In the genomic region with DNA sequence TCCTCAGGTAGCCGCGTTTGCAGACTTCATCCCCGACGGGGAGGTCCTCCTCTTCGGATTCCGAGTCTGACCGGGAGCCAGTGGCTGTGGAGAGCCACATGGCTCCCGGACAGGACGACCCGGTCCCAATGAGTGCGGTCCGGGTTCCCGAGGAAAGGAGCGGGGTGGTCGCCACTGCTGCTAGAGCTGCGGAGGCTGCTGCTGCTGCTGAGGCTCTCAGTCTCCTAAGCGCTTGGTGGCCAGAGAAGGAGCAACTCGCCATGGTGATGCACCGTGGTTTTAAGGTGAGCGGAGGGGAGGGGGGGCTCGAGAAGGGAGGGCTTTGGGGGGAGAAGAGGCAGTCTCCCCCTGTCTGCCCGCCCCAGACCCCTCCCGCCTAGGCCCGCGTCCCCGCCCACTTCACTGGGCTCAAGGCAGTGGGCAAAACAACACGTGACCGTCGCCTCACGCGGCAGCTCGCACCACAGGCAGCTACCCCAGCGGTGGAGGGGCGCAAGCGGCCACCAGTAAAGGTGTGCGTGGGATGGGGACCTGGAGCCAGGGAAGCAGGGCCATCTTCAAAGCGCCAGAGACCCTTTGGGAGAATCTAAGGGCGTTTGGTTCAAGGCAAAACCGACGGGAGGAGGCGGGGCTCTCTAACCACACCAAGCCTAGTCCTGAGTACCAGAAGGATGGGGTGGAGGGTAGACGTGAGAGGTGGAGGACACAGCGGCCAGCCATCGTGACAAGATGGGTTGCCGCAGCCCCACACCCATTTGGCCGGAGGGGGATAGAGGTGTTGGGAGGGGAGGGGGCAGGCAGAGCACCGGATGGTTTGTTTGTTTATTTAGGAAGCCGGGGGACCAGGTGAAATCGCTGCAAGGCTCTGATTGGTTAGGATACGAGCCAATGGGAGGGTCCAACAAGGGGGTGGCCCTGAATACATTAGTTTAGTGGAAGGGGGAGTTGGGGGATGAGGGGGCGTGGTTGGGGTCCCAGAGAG, we compare ENCODE assay signal across 9 mouse cellular contexts. TPM values are rescaled to one million over a fixed set of nuclear protein-coding genes. Genes with fewer than 3 reads are reported as not detected.
DNase-seq lines count a peak whose midpoint lies in the region; ATAC-seq and TF ChIP-seq lines count a peak whose summit lies in the region.
"Had no signal": no experiment of that assay in that cellular context is flagged by ENCODE, and none has a peak within 500 bp of the region (broad histone marks: within the 10 kb centered on the region; RNA-seq: fewer than 3 reads in every experiment).

A gene (minus strand): TSS at position 327 of the 982 bp plus-strand sequence.

- in situ Hi-C loops in ES-E14 (cut with MboI; ENCODE audit: low sequenced_read_pairs in 2 of 2, unreplicated experiment in 2 of 2), result no loop called here

- no peaks in the 10 kb centered on the region; a peak in 1 of 4 replicates for H3K4me1 ChIP-seq in ES-E14 (ENCODE audit: control insufficient read depth in 2 of 2, insufficient read depth in 2 of 2, low read length in 2 of 2, poor library complexity in 1 of 2)
- peaks cover 4% of the 10 kb centered on the region for H3K4me1 ChIP-seq in hindbrain, embryonic 14.5 days (replicated peaks; ENCODE audit: control insufficient read depth, insufficient read depth, low read length)
- H3K4me1 ChIP-seq in liver, embryonic 15.5 days (replicated peaks), result no peaks in the 10 kb centered on the region

- peaks cover 75% of the 10 kb centered on the region for H3K27me3 ChIP-seq in hindbrain, embryonic 14.5 days (ENCODE audit: control insufficient read depth, insufficient read depth, low read length)
- peaks cover 61% of the 10 kb centered on the region for H3K27me3 ChIP-seq in liver, embryonic 15.5 days

- H3K4me3 ChIP-seq in ES-E14 (ENCODE audit: insufficient read depth in 1 of 2, low read depth in 1 of 2, low read length in 2 of 2, poor library complexity in 1 of 2, severe bottlenecking in 1 of 2), result peak within 1 kb of the TSS; percentile 75 to 81
- H3K4me3 ChIP-seq in hindbrain, embryonic 14.5 days (replicated peaks; ENCODE audit: low read length), result peak within 1 kb of the TSS; percentile 42
- no peak within 1 kb of the TSS for H3K4me3 ChIP-seq in liver, embryonic 15.5 days (replicated peaks)

- no peaks in the 10 kb centered on the region for H3K9me3 ChIP-seq in ES-E14 (ENCODE audit: control insufficient read depth, insufficient read depth, low read depth, low read length)
- H3K9me3 ChIP-seq in hindbrain, embryonic 14.5 days (ENCODE audit: control insufficient read depth, low read length), result no peaks in the 10 kb centered on the region
- H3K9me3 ChIP-seq in liver, embryonic 15.5 days (replicated peaks), result no peaks in the 10 kb centered on the region

- ATAC-seq in common myeloid progenitor, adult 5-6 weeks (replicated peaks; ENCODE audit: low read depth, poor library complexity, severe bottlenecking), result 0 out of 2 replicates have a peak, but pooled peaks have one; percentile 4
- ATAC-seq in hindbrain, embryonic 14.5 days (ENCODE audit: low FRiP score), result peak; percentile 78
- ATAC-seq in liver, embryonic 15.5 days (ENCODE audit: insufficient read depth), result no peak

- peak within 1 kb of the TSS; percentile 64 for H3K4me2 ChIP-seq in hindbrain, embryonic 14.5 days (replicated peaks)
- H3K4me2 ChIP-seq in liver, embryonic 15.5 days, result peak within 1 kb of the TSS; percentile 15; the same call in 1 of the 2 replicates

- no peak for DNase-seq in ES-E14 (ENCODE audit: low read depth, low spot score)
- peak; percentile 24 for DNase-seq in hindbrain, embryonic 14.5 days (ENCODE audit: low spot score)
- peak; percentile 9 for DNase-seq in testis, postnatal 14 days (ENCODE audit: low spot score)
- no peak for DNase-seq in natural killer cell, adult 2 months (ENCODE audit: low spot score in 2 of 2)
- DNase-seq in layer of hippocampus, postnatal 25 days (ENCODE audit: extremely low spot score in 1 of 2, low spot score in 1 of 2), result no peak
- no peak for DNase-seq in thymus, postnatal 14 days

- H3K36me3 ChIP-seq in ES-E14 (ENCODE audit: control insufficient read depth, insufficient read depth, low read length, poor library complexity, severe bottlenecking), result no peaks in the 10 kb centered on the region
- H3K36me3 ChIP-seq in hindbrain, embryonic 14.5 days (replicated peaks; ENCODE audit: control insufficient read depth, insufficient read depth), result no peaks in the 10 kb centered on the region
- H3K36me3 ChIP-seq in liver, embryonic 15.5 days (replicated peaks), result no peaks in the 10 kb centered on the region

- 21% methylated on average over 49 of the region's 51 CpGs for WGBS in hindbrain, embryonic 14.5 days
- 16% methylated on average over 51 of the region's 51 CpGs for WGBS in liver, embryonic 15.5 days (ENCODE audit: insufficient replicate concordance)

- H3K9ac ChIP-seq in ES-E14 (ENCODE audit: insufficient read depth, low read depth, low read length, poor library complexity, severe bottlenecking), result peak within 1 kb of the TSS; percentile 52
- peak within 1 kb of the TSS; percentile 31 for H3K9ac ChIP-seq in hindbrain, embryonic 14.5 days
- H3K9ac ChIP-seq in liver, embryonic 15.5 days, result no peak within 1 kb of the TSS

- H3K27ac ChIP-seq in ES-E14 (ENCODE audit: insufficient read depth, low read depth, low read length, poor library complexity, severe bottlenecking), result no peak within 1 kb of the TSS; the same call in 1 of the 2 replicates
- no peak within 1 kb of the TSS for H3K27ac ChIP-seq in hindbrain, embryonic 14.5 days
- H3K27ac ChIP-seq in liver, embryonic 15.5 days (replicated peaks), result no peak within 1 kb of the TSS

TF ChIP-seq in ES-E14, 5 proteins besides CTCF, POLR2A, EP300 and RAD21:
- TF ChIP-seq MAFK (IDR thresholded peaks at IDR 0.05; ENCODE audit: insufficient read depth, low read depth, low read length), result no peak
- TF ChIP-seq HCFC1 (IDR thresholded peaks at IDR 0.05; ENCODE audit: borderline replicate concordance, insufficient read depth, low read length), result no peak
- no peak for TF ChIP-seq CHD2 (IDR thresholded peaks at IDR 0.05; ENCODE audit: low read depth, low read length)
- no peak for TF ChIP-seq ZNF384 (IDR thresholded peaks at IDR 0.05; ENCODE audit: low read depth, low read length)
- TF ChIP-seq ZC3H11A (IDR thresholded peaks at IDR 0.05; ENCODE audit: borderline replicate concordance, low read depth, low read length), result no peak

RNA-seq across cellular contexts. Expression of the gene that starts here (rescaled TPM):
- 0.36 and 0.42 TPM in 2 replicates for total RNA-seq in ES-E14 (2012; rRNA removed)
- not detected in 2 replicates for total RNA-seq in common myeloid progenitor, adult 5-6 weeks (2017)
- 1.7 and 2.2 TPM in 2 replicates for polyA plus RNA-seq in hindbrain, embryonic 14.5 days (2014; fragmentation: Nextera tagmentation; extraction: Ambion mirVana)
- not detected in 2 replicates for polyA plus RNA-seq in liver, embryonic 15.5 days (2015; fragmentation: Nextera tagmentation; extraction: Ambion mirVana)
- total RNA-seq in layer of hippocampus, postnatal 25 days (2021), result under 1 TPM; 0.05 to 0.22 TPM
- total RNA-seq: neutrophil, adult 5-6 weeks had no signal

Comparison
In these comparisons a context has a peak if more than half of its experiments do, and no peak if none do; other contexts are left out.
1. Peak in ATAC-seq in common myeloid progenitor, adult 5-6 weeks; RNA of the gene not detected or under 1 TPM.
2. DNase-seq: peak in hindbrain, embryonic 14.5 days (single experiment) and testis, postnatal 14 days (single experiment); none in ES-E14 (single experiment), natural killer cell, adult 2 months (0 of 2), layer of hippocampus, postnatal 25 days (0 of 2) and thymus, postnatal 14 days (single experiment).